Mouse (Mus musculus): ENCODE results near the gene Lrrn3.

GRCm38 (mm10) chr12:41427464-41427863, 58.8 kb downstream of the Lrrn3 start:
- TF ChIP-seq MAFK (IDR thresholded peaks at IDR 0.05; ENCODE audit: insufficient read depth, low read depth, low read length) (no peak), HCFC1 (IDR thresholded peaks at IDR 0.05; ENCODE audit: borderline replicate concordance, insufficient read depth, low read length) (no peak), CHD2 (IDR thresholded peaks at IDR 0.05; ENCODE audit: low read depth, low read length) (no peak), ZNF384 (IDR thresholded peaks at IDR 0.05; ENCODE audit: low read depth, low read length) (no peak), ZC3H11A (IDR thresholded peaks at IDR 0.05; ENCODE audit: borderline replicate concordance, low read depth, low read length) (no peak)

Measured in ES-E14 (cell line).